Mouse (Mus musculus) forebrain, postnatal 0 days (tissue): ENCODE measurements at regions not wholly inside any gene's neighbourhood (a gene's known extent, or its start where the extent isn't known, plus 50 kb on each side); places are given as distances from the start of the nearest gene placed in this dataset.

Experiments used
- ATAC-seq: fragments of 200-750 bp; cut with Nextera tagmentation; 2 replicates; pipeline ENCODE4 v1.8.0; 2017; ENCODE audit warnings: mild to moderate bottlenecking, moderate library complexity
- DNase-seq: peaks from one replicate; pipeline ENCODE4 v3.0.0-alpha.2; 2015
- H3K27ac ChIP-seq: fragments of 300-500 bp; sonication (generic); 2 replicates; pipeline ENCODE4 v1.5.1; 2014; ENCODE audit warnings: low read depth, mild to moderate bottlenecking, antibody characterized with exemption, low read length, moderate library complexity, mixed read lengths
- H3K27me3 ChIP-seq: fragments of 300-500 bp; sonication (generic); 2 replicates; pipeline ENCODE4 v1.6.1; 2014; ENCODE audit warnings: mild to moderate bottlenecking, low read length, mixed read lengths; ENCODE audit not compliant: insufficient read depth
- H3K36me3 ChIP-seq: fragments of 300-500 bp; sonication (generic); 2 replicates; pipeline ENCODE4 v1.6.1; 2014; ENCODE audit warnings: mild to moderate bottlenecking, moderate library complexity; ENCODE audit not compliant: insufficient read depth
- H3K4me1 ChIP-seq: fragments of 300-500 bp; sonication (generic); 2 replicates; pipeline ENCODE4 v1.6.1; 2014; ENCODE audit warnings: antibody characterized with exemption; ENCODE audit not compliant: insufficient read depth
- H3K4me2 ChIP-seq: fragments of 300-500 bp; sonication (generic); 2 replicates; pipeline ENCODE4 v1.6.1; 2014; ENCODE audit warnings: low read depth, mild to moderate bottlenecking, moderate library complexity
- H3K4me3 ChIP-seq: fragments of 300-500 bp; sonication (generic); 2 replicates; pipeline ENCODE4 v1.5.1; 2014; ENCODE audit warnings: low read depth, low read length, mixed read lengths
- H3K9ac ChIP-seq: fragments of 300-500 bp; sonication (generic); 2 replicates; pipeline ENCODE4 v1.6.1; 2014; ENCODE audit warnings: mild to moderate bottlenecking
- H3K9me3 ChIP-seq: fragments of 300-500 bp; sonication (generic); 2 replicates; pipeline ENCODE4 v1.6.1; 2016; ENCODE audit warnings: low read length
- CTCF ChIP-seq: sonication (generic); IDR thresholded peaks from 2 replicates; pipeline ENCODE4 v1.5.1; 2016; ENCODE audit warnings: antibody characterized with exemption, control low read depth, low read depth
- WGBS: fragments of 180-500 bp; shearing (Covaris S2); extraction: QIAGEN DNeasy Blood & Tissue Kit; methylation state at CpG from one replicate; pipeline ENCODE4 v1.1.7; 2014; 5-methylcytosine and 5-hydroxymethylcytosine counted together

DNA sequence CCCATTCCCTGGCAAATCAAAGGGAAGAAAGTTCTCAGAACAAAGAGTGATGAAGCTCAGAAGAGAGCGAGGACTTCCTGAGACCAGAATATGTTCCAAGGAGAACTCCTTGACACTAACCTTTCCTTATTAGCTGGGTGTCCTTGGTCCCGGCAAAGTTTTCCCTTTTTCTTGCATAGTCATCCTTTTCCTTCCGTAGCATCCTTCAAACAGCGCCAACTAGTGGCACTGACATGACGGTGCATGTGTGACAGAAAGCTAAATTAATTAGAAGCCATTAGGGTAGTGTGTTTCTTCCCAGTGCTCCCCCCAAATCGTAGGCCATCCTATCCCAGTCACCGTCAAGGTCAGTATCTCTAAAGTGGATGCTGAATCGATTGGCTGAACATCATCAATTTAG lies 100.5 kb upstream of the Cand1 start:
- Histone ChIP-seq H3K27ac (no peak overlapping the region), H3K9ac (no peak overlapping the region), H3K4me3 (no peak overlapping the region), H3K36me3 (no peaks in the 10 kb centered on the region), H3K4me2 (no peak overlapping the region), H3K9me3 (no peaks in the 10 kb centered on the region), H3K4me1 (no peaks in the 10 kb centered on the region), H3K27me3 (no peaks in the 10 kb centered on the region)
- WGBS: 71% methylated on average over 8 of the region's 8 CpGs
- DNase-seq: no peak
- peak; percentile 47 for TF ChIP-seq CTCF
- no peak for ATAC-seq

DNA sequence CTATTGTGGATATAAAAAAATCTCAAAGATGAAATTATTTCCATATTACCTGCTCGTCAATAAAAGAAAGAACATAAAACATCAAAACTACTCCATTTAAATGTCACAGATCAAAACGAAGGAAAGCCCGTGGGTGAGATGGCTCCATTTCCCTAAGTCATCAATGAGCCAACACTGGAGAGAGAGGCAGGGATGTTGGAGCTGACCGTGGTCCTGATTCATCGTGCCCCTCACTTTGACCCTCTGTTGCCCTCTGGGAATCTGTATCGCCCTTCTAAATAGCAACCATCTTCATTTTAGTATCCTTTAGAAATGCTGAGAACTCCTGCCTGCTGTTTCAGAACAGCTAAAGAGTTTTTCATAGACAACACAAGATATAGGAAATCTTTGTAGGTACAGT lies 87.1 kb upstream of the Cand1 start:
- H3K36me3 ChIP-seq: no peaks in the 10 kb centered on the region

DNA sequence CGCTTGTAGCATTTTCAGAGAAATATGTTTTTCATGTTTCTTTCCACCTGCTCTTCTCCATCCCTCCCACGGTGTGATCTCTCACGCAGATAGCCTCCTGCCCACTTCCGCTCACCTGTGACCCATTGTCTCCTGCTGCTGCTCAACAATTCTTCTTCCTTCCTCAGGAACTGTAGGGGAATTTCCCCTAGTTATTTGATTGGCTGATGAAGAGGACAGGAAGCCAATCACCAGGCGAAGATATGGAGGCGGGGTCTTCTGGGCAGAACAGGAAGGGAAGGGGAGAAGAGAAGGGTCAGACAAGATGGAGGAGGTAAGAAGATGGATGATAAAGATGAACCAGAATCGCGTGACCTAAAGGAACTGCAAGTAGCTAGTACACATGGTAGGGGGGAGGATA lies 80.1 kb upstream of the Cand1 start:
- Histone ChIP-seq H3K9ac (no peak overlapping the region), H3K4me1 (no peaks in the 10 kb centered on the region), H3K27me3 (no peaks in the 10 kb centered on the region), H3K4me3 (no peak overlapping the region), H3K36me3 (no peaks in the 10 kb centered on the region), H3K4me2 (no peak overlapping the region), H3K9me3 (no peaks in the 10 kb centered on the region), H3K27ac (no peak overlapping the region)
- DNase-seq: no peak
- WGBS: 97% methylated on average over 8 of the region's 8 CpGs
- TF ChIP-seq CTCF: no peak
- no peak for ATAC-seq

More for the DNA sequence above, 87.1 kb upstream of the Cand1 start:
- H3K4me3 ChIP-seq: no peak overlapping the region
- no peaks in the 10 kb centered on the region for H3K9me3 ChIP-seq
- ATAC-seq (no peak), DNase-seq (no peak)
- H3K4me2 ChIP-seq: no peak overlapping the region
- no peaks in the 10 kb centered on the region for H3K27me3 ChIP-seq
- no peaks in the 10 kb centered on the region for H3K4me1 ChIP-seq
- WGBS: 48% methylated on average over 6 of the region's 6 CpGs
- no peak overlapping the region for H3K9ac ChIP-seq
- no peak overlapping the region for H3K27ac ChIP-seq
- TF ChIP-seq CTCF: no peak

DNA sequence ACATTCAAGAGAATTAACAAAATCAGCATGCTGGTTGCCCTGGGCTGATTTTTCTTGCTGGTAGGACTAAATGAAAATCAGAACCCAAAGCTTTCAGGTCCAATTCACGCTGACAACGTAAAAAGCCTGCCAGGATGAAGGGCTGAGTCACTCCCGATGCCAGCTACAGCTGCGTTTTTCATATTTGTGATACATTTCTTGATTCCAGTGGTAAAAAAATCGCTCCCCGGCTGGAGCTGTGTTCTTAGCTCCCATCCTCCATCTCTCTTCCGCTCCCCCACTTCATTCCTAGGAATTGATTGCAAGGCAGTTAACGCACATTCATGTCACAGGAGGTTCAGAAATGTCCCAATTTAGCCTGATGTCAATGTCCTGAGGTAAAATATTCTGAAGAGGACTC lies 78.6 kb upstream of the Cand1 start:
- no peaks in the 10 kb centered on the region for H3K36me3 ChIP-seq
- H3K27ac ChIP-seq: no peak overlapping the region
- no peaks in the 10 kb centered on the region for H3K27me3 ChIP-seq
- no peak overlapping the region for H3K9ac ChIP-seq
- DNase-seq (peak; percentile 37), ATAC-seq (no peak; the same call in 1 of the 2 replicates)
- WGBS: 75% methylated on average over 8 of the region's 8 CpGs
- no peak for TF ChIP-seq CTCF
- H3K9me3 ChIP-seq: no peaks in the 10 kb centered on the region
- H3K4me3 ChIP-seq: no peak overlapping the region
- no peaks in the 10 kb centered on the region for H3K4me1 ChIP-seq
- no peak overlapping the region for H3K4me2 ChIP-seq

DNA sequence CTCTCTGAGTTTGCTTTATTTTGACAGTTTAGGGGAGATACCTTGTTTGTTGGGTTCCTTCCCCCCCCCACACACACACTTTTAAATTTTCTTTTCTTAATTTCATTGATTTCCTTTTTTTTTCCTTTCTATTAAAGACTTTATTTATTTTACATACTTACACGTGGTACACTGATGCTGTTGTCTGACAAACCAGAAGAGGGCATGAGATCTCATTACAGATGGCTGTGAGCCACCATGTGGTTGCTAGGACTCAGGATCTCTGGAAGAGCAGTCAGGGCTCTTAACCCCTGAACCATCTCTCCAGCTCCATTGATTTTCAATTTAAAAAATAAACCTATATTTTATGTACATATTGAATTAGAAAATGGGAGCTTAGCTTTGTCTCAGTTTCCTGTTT lies 71.7 kb upstream of the Cand1 start:
- WGBS: 31% methylated on average over 1 of the region's 1 CpGs
- Histone ChIP-seq H3K9me3 (no peaks in the 10 kb centered on the region), H3K27ac (no peak overlapping the region), H3K36me3 (no peaks in the 10 kb centered on the region), H3K4me2 (no peak overlapping the region), H3K4me3 (no peak overlapping the region), H3K9ac (no peak overlapping the region), H3K4me1 (no peaks in the 10 kb centered on the region), H3K27me3 (no peaks in the 10 kb centered on the region)
- ATAC-seq (no peak), DNase-seq (no peak)
- peak; percentile 25; the same call in 1 of the 2 replicates for TF ChIP-seq CTCF

DNA sequence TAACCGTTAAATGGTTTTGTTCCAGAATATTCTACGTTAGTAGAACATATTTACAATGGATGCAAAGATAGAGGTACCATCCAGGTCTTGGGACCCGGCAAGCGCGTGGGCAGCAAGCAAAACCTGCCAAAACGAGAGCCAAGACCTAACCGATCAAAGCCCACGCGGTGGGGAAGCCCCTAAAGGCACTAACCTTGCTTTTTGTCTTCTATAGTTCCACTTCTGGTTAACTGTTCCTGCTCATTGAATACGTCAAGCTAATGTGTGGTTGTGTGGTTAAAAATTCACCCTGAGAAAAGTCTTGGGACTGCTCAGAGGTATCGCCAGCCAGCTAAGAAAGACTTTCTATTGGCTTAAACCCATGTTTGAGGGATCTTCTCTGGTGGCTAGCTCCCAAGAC lies 55.9 kb upstream of the Cand1 start:
- Histone ChIP-seq H3K27ac (no peak overlapping the region), H3K4me2 (no peak overlapping the region), H3K9ac (no peak overlapping the region), H3K9me3 (no peaks in the 10 kb centered on the region), H3K27me3 (no peaks in the 10 kb centered on the region), H3K4me3 (no peak overlapping the region), H3K36me3 (no peaks in the 10 kb centered on the region), H3K4me1 (no peaks in the 10 kb centered on the region)
- no peak for TF ChIP-seq CTCF
- WGBS: 92% methylated on average over 11 of the region's 11 CpGs
- no peak for DNase-seq
- ATAC-seq: no peak

DNA sequence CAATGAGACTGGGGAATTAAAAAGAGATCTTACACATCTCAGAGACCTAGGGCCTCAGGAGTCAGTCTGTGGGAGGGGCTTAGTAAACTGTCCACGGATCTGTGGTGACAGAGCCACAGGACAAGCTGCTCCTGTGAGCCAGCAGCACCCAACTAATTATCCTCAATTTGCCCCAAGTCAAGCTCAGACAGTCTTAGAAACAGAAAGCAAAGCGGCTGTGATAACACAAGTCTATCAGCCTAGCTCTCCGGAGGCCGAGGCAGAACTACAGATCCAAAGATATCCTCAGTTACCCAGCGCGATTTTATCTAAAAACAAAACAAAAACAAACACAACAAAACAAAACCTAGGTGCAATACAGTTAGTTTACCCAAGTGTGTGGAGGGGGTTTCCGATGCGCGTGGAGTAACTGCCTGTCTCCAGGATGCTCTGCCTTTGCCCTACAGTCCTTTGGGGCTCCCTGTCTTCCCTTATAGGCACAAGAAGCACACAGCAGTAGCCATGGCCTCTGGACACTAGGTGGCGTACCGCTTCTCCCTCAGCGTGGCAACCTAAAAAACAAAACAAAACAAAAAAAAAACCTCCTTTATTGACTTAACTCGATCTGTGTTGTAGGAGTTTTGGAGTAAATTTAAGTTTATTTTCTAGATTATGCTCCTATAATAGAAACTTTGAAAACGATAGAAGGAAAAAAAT lies 54.7 kb upstream of the Cand1 start:
- Histone ChIP-seq H3K27me3 (no peaks in the 10 kb centered on the region), H3K4me3 (no peak overlapping the region), H3K9me3 (no peaks in the 10 kb centered on the region), H3K9ac (no peak overlapping the region), H3K4me1 (no peaks in the 10 kb centered on the region), H3K27ac (no peak overlapping the region), H3K4me2 (no peak overlapping the region), H3K36me3 (no peaks in the 10 kb centered on the region)
- 57% methylated on average over 14 of the region's 14 CpGs for WGBS
- DNase-seq (peak; percentile 43), ATAC-seq (no peak)
- peak; percentile 64 for TF ChIP-seq CTCF
